Mouse (Mus musculus) CD4-positive, CD25-positive, alpha-beta regulatory T cell, adult 2 months (primary cell): ENCODE data around the gene Fam166b.

Experiments used
- DNase-seq: peaks from one replicate; pipeline ENCODE4 v3.0.0-alpha.2; 2012; ENCODE audit warnings: low read depth, low spot score

Fam166b gene

DNA sequence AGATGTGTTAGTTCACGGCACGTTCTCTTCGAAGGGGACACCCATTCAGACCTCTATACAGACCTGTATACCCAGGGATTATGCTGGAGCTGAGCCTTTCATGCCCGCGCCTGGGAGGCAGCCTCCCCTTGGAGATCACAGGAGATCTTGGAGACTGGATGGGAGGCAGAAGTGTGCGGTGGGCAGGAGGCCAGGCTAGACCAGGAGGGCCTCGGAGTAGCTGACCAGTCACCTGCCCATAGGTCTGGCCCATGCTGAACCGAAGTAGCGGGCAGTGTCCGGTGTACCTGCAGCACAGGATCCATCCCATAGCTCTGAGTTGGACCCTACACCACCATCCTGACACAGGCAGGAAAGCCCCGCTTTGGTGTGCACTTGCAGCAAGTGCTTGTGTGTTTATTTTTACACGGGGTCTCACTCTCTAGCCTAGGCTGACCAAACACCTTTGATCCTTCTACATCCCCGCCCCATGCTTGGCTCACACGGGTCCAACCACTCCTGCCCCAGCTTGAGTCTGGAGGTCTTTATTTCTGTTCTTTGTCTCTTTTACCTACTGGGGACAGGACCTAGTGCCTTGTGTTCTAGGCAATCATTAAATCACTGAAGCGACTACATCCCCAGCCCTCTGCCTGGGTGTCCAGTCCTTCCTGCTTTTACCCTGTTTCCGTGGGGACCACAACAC is 613 bp downstream of the Fam166b start:
- DNase-seq: no peak

DNA sequence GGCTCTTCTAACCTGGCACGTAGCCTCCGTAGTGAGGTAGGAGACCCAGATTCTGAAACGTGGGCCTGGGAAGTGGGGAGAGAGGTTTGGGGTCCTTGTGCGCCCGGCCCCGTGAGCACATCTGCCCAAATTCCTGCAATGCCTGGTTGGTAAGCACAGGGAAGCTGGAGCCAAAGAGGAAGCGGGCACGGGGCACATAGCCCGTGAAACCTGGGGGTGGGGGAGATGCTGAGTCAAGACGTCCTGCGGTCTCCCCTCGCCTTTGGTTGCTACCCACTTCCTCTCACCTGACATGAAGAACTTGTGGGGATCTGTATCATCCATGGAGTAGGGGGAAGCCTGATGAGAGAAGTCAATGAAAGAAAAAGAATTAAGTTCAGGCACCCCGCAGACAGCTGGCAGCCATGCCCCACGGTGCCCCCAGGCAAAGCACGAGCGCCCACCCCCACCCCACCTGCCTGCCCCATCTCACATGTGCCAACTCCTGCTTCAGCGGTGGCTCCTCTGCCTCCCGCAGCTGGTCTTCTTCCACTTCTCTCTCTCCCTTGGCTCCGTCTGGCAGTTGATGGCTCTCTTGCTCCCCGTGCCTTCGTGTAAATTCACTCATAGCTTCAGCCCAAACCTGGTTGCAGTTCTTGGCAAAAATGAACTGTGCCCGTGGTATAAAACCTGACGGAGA is 1.3 kb downstream of the Fam166b start:
- DNase-seq: peak; percentile 72

- no peak for DNase-seq
Observed at GRCm38 (mm10) chr4:43426487-43426886, 2.4 kb downstream of the Fam166b start.

- DNase-seq: peak; percentile 47
Observed at GRCm38 (mm10) chr4:43425648-43426380, 3.1 kb downstream of the Fam166b start.

- no peak for DNase-seq
Observed at GRCm38 (mm10) chr4:43425197-43425596, 3.7 kb downstream of the Fam166b start.

DNA sequence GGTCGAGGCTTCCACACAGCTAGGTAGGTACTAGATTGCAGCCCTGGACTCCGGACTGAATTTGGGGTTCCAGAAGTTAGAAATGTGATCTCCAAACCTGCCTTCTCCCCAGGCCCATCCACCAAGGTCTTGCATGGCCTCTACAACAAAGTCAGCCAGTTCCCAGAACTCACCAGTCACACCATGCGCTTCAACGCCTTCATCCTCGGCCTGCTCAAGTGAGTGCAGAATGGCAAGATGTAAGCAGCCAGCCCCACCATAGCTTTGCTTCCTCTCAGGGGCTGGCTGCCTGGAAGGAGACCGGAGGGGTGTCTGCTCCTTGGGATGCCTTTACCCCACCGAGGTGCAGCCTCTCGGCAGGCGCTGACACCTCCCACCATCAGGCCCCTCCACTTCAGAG is 4.9 kb downstream of the Fam166b start:
- no peak for DNase-seq

DNA sequence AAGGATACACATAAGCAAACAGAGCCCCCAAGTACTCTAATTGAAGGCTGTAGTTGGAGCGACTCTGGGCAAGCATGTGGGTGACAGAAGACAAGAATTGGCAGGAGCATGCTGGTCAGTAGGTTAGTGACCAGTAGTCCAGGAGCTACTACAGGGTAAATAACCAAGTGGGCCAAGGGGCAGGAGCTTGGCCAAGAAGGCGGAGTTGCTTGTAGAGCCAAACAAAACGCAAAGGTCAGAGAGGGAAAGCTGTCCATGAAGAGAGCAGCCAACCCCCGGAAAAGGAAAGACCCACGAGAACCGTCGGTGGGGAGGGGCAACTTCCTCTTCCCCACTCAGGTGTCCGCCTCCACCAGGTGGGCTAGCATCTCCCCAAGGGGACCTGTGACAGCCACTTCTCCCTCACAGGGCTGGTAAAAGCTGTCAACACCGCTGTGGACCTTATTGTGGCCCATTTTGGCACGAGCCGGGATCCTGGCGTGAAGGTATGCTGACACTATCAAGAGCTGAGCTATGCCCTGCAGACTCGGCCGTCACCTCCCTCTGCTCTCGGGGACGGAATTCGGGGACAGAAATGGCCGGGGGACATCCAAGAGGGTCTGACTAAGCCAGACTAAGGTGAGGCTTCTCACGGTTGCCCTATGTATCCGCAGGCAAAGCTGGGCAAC is 5.5 kb downstream of the Fam166b start:
- no peak for DNase-seq

DNA sequence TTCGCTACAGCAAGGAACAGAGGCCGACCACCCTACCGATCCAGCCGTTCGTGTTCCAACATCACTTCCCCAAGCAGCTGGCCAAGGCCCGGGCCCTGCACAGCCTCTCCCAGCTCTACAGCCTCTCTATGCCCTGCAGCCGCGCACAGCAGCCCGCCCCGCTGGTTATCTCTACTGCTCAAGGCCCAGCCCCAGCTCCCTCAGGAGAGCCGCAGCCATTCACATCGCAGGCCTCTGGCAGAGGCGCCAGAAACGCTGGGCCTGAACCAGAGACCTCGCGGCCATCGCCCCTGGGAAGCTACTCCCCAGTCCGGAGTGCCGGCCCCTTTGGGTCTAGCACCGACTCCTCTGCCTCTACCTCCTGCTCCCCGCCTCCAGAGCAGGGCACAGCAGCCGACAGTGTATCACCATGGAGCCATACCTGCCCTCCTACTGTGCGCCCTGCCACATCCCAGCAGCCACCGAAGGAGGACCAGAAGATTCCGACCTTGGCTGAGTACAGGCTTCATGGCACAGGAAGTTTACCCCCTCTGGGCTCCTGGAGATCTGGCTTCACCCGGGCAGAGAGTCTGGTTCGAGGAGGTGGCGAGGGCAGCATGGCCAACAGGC is 7.2 kb downstream of the Fam166b start:
- no peak for DNase-seq

- DNase-seq: peak; percentile 83
Observed at GRCm38 (mm10) chr4:43420305-43420704, 8.6 kb downstream of the Fam166b start.

DNA sequence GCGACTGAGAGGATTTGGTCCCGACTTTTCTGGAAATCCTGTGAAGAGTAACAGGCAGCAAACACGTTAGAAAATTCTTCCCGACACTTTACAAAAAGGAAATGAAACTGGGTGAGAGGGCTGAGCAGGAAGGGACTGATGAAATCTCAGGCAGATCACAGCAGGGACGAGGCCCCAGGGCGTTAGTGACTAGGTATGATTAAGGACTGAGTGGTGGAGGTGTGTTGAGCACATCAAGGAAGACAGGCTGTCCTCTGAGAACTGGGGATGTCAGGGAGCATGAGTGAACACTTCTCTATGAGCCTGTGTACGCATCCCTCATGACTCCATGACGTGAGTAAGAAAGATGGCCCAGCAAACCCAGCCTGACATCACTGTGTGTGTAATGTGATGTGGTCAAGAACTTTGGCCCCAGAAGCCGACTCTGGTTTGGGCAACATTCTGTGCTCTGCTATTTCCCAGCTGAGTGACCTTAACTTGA is 9.1 kb downstream of the Fam166b start:
- no peak for DNase-seq

- no peak for DNase-seq
Observed at GRCm38 (mm10) chr4:43418973-43419656, 9.8 kb downstream of the Fam166b start.

- no peak for DNase-seq
Observed at GRCm38 (mm10) chr4:43418450-43418849, 10.5 kb downstream of the Fam166b start.

- DNase-seq: no peak
Observed at GRCm38 (mm10) chr4:43417269-43418062, 11.5 kb downstream of the Fam166b start.

- no peak for DNase-seq
Observed at GRCm38 (mm10) chr4:43416071-43416490, 12.9 kb downstream of the Fam166b start.

GRCm38 (mm10) chr4:43415221-43416070 is 13.5 kb downstream of the Fam166b start:
- DNase-seq: no peak

DNA sequence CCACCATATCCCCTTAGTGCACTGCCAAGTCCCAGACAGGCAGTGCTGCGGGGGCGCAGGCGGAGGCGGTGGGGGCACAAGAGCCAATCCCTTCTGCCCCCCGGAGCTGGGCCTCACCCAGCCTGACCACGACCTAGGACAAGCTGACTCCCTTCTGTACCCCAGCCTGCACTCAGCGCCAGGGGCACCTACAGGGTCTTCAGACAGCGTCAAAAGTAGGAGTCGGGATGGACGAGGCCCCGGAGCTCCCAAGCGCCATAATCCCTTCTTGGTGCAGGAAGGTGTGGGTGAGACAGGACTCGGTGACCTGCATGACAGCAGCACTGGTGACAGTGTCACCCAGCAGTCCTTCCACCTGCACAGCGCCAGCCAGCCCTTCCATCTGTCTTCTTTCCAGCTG is 14.2 kb downstream of the Fam166b start:
- DNase-seq: no peak

DNA sequence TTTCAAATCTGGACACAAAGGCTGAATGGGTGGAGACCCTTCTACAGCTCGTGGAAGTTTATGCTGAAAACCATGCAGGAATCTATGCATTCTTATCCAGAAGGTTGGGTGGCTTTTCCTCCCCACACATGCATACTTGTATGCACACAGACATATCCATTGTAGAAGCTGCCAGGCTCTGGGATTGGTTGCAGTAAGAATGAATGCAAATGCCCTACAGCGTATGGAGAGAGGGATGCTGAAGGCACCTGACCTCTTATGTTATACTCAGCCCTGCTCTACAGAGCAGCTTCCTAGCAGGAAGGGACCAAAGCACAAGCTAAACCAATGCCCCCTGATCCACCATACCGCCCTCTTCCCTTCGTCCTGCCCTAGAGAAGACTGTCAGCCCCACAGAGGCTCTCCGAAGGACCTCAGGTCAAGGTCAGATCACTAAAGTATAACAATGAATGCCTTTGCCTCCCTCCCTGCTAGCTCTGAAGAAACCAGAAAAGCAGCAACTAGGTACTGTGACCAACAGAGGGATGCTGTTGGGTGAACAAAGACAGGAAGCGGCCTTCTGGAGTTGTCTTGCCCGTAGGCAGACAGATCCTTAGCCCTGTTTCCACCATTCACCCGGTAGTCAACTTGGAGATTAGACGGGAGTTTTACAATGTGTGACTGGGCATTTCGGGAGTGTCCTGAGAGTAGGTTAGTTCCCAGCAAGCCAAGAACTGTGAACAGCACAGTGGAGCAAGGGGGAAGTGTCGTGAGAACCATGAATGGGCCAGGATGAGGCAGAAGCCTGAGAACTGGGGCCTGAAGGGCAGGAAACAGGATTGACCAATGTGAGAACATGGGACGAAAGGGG is 21.6 kb downstream of the Fam166b start:
- DNase-seq: no peak
